Mouse (Mus musculus): ENCODE results near the gene Sec61a2. TPM values are rescaled to one million over a fixed set of nuclear protein-coding genes. Genes with fewer than 3 reads are reported as not detected.

Sec61a2 gene
- polyA plus RNA-seq, 1 experiment from 2014 or later, result 76.8 TPM

Other genes starting within 250 kb of the Sec61a2 start
- 1.3 and 1.8 TPM in 2 replicates for gene Camk1d, start 180.9 kb downstream of the Sec61a2 start, polyA plus RNA-seq (2016; fragmentation: Nextera tagmentation; extraction: Ambion mirVana)
- 90.7 and 115 TPM in 2 replicates for gene Nudt5, start 50.4 kb downstream of the Sec61a2 start, polyA plus RNA-seq (2016; fragmentation: Nextera tagmentation; extraction: Ambion mirVana)
- 354 and 392 TPM in 2 replicates for gene Cdc123, start 50.3 kb downstream of the Sec61a2 start, polyA plus RNA-seq (2016; fragmentation: Nextera tagmentation; extraction: Ambion mirVana)
- 1.4 and 1.8 TPM in 2 replicates for gene Gm13199, start 32.5 kb downstream of the Sec61a2 start, polyA plus RNA-seq (2016; fragmentation: Nextera tagmentation; extraction: Ambion mirVana)
- 3.8 and 5.0 TPM in 2 replicates for gene Dhtkd1, start 47.4 kb upstream of the Sec61a2 start, polyA plus RNA-seq (2016; fragmentation: Nextera tagmentation; extraction: Ambion mirVana)
- gene Upf2, start 56.0 kb upstream of the Sec61a2 start, polyA plus RNA-seq (2016; fragmentation: Nextera tagmentation; extraction: Ambion mirVana), result 6.9 and 9.0 TPM in 2 replicates
- gene Proser2, start 234.8 kb upstream of the Sec61a2 start, polyA plus RNA-seq (2016; fragmentation: Nextera tagmentation; extraction: Ambion mirVana), result 3.4 and 4.2 TPM in 2 replicates

Measured in hindbrain, embryonic 10.5 days (tissue).